Mouse (Mus musculus) inflammation-experienced regulatory T-cells (primary cell): Measurements from ENCODE around the gene Cbll1. TPM values are rescaled to one million over a fixed set of nuclear protein-coding genes. Genes with fewer than 3 reads are reported as not detected.

Experiments
- polyA plus RNA-seq, 2 experiments: library from polyadenylated mRNA; unstranded; fragments of 100-300 nt; shearing (Covaris generic); gene quantifications; one replicate each; pipeline ENCODE4 v1.2.1; 2017

Cbll1 gene
- polyA plus RNA-seq, result 10 to 100 TPM; 29.1 to 32.4 TPM

GRCm38 (mm10) chr12:31499314-31500131 lies at the start of gene Cbll1:
Gene Cbll1 (minus strand): TSS chr12:31499616.

Other genes starting within 250 kb of the Cbll1 start
- 1 to 10 TPM in 1 of 2 experiments, under 1 TPM in 1; 0.14 to 1.6 TPM for gene Lamb1, start 234.4 kb downstream of the Cbll1 start, polyA plus RNA-seq
- gene Dld, start 148.2 kb downstream of the Cbll1 start, polyA plus RNA-seq, result 10 to 100 TPM; 78.2 to 90.8 TPM
- 1 to 10 TPM in 1 of 2 experiments, not detected in 1; 2.4 TPM for gene Slc26a3, start 108.7 kb downstream of the Cbll1 start, polyA plus RNA-seq
- gene Slc26a4, start 60.4 kb upstream of the Cbll1 start, polyA plus RNA-seq, result 1 to 10 TPM in 1 of 2 experiments, not detected in 1; 1.0 TPM
- 10 to 100 TPM; 65.7 to 71.2 TPM for gene Bcap29, start 135.0 kb upstream of the Cbll1 start, polyA plus RNA-seq
- 10 to 100 TPM; 11.9 to 14.6 TPM for gene Dus4l, start 155.2 kb upstream of the Cbll1 start, polyA plus RNA-seq
- 10 to 100 TPM; 37.7 to 49.6 TPM for gene Cog5, start 155.3 kb upstream of the Cbll1 start, polyA plus RNA-seq
- 1 to 10 TPM in 1 of 2 experiments, under 1 TPM in 1; 0.94 to 1.8 TPM for gene Gpr22, start 214.3 kb upstream of the Cbll1 start, polyA plus RNA-seq